Mouse (Mus musculus): ENCODE data around the gene Gm3453. TPM values are rescaled to one million over a fixed set of nuclear protein-coding genes. Genes with fewer than 3 reads are reported as not detected.
"Not testable (repeated sequence)": the region's sequence is repeated elsewhere in the genome, so short reads cannot be mapped to it uniquely, and the experiment has no call there.

Gene Gm3453
- polyA plus RNA-seq (2014; fragmentation: Nextera tagmentation; extraction: Ambion mirVana) = not detected in 2 replicates

- H3K27me3 ChIP-seq (ENCODE audit: control insufficient read depth, insufficient read depth, low read length); H3K4me1 ChIP-seq (ENCODE audit: control insufficient read depth, insufficient read depth, low read length); H3K36me3 ChIP-seq (replicated peaks; ENCODE audit: control insufficient read depth, insufficient read depth, low read depth, low read length); H3K4me3 ChIP-seq (ENCODE audit: low read depth, low read length); H3K9me3 ChIP-seq (replicated peaks; ENCODE audit: control insufficient read depth, low read length); H3K9ac ChIP-seq (replicated peaks; ENCODE audit: low read length); H3K4me2 ChIP-seq (ENCODE audit: low read depth, low read length); DNase-seq (ENCODE audit: low spot score); ATAC-seq (replicated peaks; ENCODE audit: insufficient number of reproducible peaks, low FRiP score, low TSS enrichment, low read depth); H3K27ac ChIP-seq (replicated peaks; ENCODE audit: low read depth, low read length): not testable (repeated sequence)
- WGBS = 72% methylated on average over 2 of the region's 2 CpGs
Observed at GRCm38 (mm10) chr14:5979037-5979436, at the start of gene Gm3453. Gene Gm3453 (minus strand): TSS chr14:5979137.

GRCm38 (mm10) chr14:5987136-5987535 is 8.2 kb upstream of the Gm3453 start:
- not testable (repeated sequence) for H3K4me3 ChIP-seq (ENCODE audit: low read depth, low read length); H3K9me3 ChIP-seq (replicated peaks; ENCODE audit: control insufficient read depth, low read length); H3K4me2 ChIP-seq (ENCODE audit: low read depth, low read length); H3K27me3 ChIP-seq (ENCODE audit: control insufficient read depth, insufficient read depth, low read length); H3K27ac ChIP-seq (replicated peaks; ENCODE audit: low read depth, low read length); H3K4me1 ChIP-seq (ENCODE audit: control insufficient read depth, insufficient read depth, low read length); DNase-seq (ENCODE audit: low spot score); H3K9ac ChIP-seq (replicated peaks; ENCODE audit: low read length); ATAC-seq (replicated peaks; ENCODE audit: insufficient number of reproducible peaks, low FRiP score, low TSS enrichment, low read depth); H3K36me3 ChIP-seq (replicated peaks; ENCODE audit: control insufficient read depth, insufficient read depth, low read depth, low read length)
- 76% methylated on average over 5 of the region's 7 CpGs for WGBS

GRCm38 (mm10) chr14:5962441-5962840 is 16.5 kb downstream of the Gm3453 start:
- not testable (repeated sequence) for DNase-seq (ENCODE audit: low spot score); H3K27ac ChIP-seq (replicated peaks; ENCODE audit: low read depth, low read length); H3K4me3 ChIP-seq (ENCODE audit: low read depth, low read length); H3K27me3 ChIP-seq (ENCODE audit: control insufficient read depth, insufficient read depth, low read length); H3K4me2 ChIP-seq (ENCODE audit: low read depth, low read length); H3K9me3 ChIP-seq (replicated peaks; ENCODE audit: control insufficient read depth, low read length); H3K9ac ChIP-seq (replicated peaks; ENCODE audit: low read length); ATAC-seq (replicated peaks; ENCODE audit: insufficient number of reproducible peaks, low FRiP score, low TSS enrichment, low read depth); H3K36me3 ChIP-seq (replicated peaks; ENCODE audit: control insufficient read depth, insufficient read depth, low read depth, low read length); H3K4me1 ChIP-seq (ENCODE audit: control insufficient read depth, insufficient read depth, low read length)
- WGBS = 13% methylated on average over 4 of the region's 4 CpGs

- not testable (repeated sequence) for H3K27me3 ChIP-seq (ENCODE audit: control insufficient read depth, insufficient read depth, low read length); H3K36me3 ChIP-seq (replicated peaks; ENCODE audit: control insufficient read depth, insufficient read depth, low read depth, low read length); H3K4me1 ChIP-seq (ENCODE audit: control insufficient read depth, insufficient read depth, low read length); ATAC-seq (replicated peaks; ENCODE audit: insufficient number of reproducible peaks, low FRiP score, low TSS enrichment, low read depth); H3K27ac ChIP-seq (replicated peaks; ENCODE audit: low read depth, low read length); H3K9me3 ChIP-seq (replicated peaks; ENCODE audit: control insufficient read depth, low read length)
- DNase-seq (ENCODE audit: low spot score) = peak; percentile 9
- 4% methylated on average over 21 of the region's 23 CpGs for WGBS
- Histone ChIP-seq H3K9ac (replicated peaks; ENCODE audit: low read length) (peak within 1 kb of the TSS; percentile 39), H3K4me3 (ENCODE audit: low read depth, low read length) (peak within 1 kb of the TSS; percentile 39), H3K4me2 (ENCODE audit: low read depth, low read length) (peak within 1 kb of the TSS; percentile 71)
Observed at GRCm38 (mm10) chr14:5961635-5962034, 17.3 kb downstream of the Gm3453 start, which contains the start of gene Gm3248. Gene Gm3248 (minus strand): TSS chr14:5961745.

GRCm38 (mm10) chr14:5961102-5961501 is 17.8 kb downstream of the Gm3453 start:
- WGBS = 2% methylated on average over 20 of the region's 24 CpGs
- H3K9ac ChIP-seq (replicated peaks; ENCODE audit: low read length) = peak overlapping the region; percentile 39
- not testable (repeated sequence) for H3K36me3 ChIP-seq (replicated peaks; ENCODE audit: control insufficient read depth, insufficient read depth, low read depth, low read length); ATAC-seq (replicated peaks; ENCODE audit: insufficient number of reproducible peaks, low FRiP score, low TSS enrichment, low read depth); H3K9me3 ChIP-seq (replicated peaks; ENCODE audit: control insufficient read depth, low read length); H3K27ac ChIP-seq (replicated peaks; ENCODE audit: low read depth, low read length); H3K4me1 ChIP-seq (ENCODE audit: control insufficient read depth, insufficient read depth, low read length); H3K27me3 ChIP-seq (ENCODE audit: control insufficient read depth, insufficient read depth, low read length)
- H3K4me3 ChIP-seq (ENCODE audit: low read depth, low read length) = peak overlapping the region; percentile 39
- DNase-seq (ENCODE audit: low spot score) = peak; percentile 3
- H3K4me2 ChIP-seq (ENCODE audit: low read depth, low read length) = peak overlapping the region; percentile 71

GRCm38 (mm10) chr14:5960479-5960878 is 18.5 kb downstream of the Gm3453 start:
- not testable (repeated sequence) for H3K4me3 ChIP-seq (ENCODE audit: low read depth, low read length); H3K9me3 ChIP-seq (replicated peaks; ENCODE audit: control insufficient read depth, low read length); H3K27me3 ChIP-seq (ENCODE audit: control insufficient read depth, insufficient read depth, low read length); H3K9ac ChIP-seq (replicated peaks; ENCODE audit: low read length); H3K4me2 ChIP-seq (ENCODE audit: low read depth, low read length); H3K27ac ChIP-seq (replicated peaks; ENCODE audit: low read depth, low read length); H3K36me3 ChIP-seq (replicated peaks; ENCODE audit: control insufficient read depth, insufficient read depth, low read depth, low read length); DNase-seq (ENCODE audit: low spot score); H3K4me1 ChIP-seq (ENCODE audit: control insufficient read depth, insufficient read depth, low read length); ATAC-seq (replicated peaks; ENCODE audit: insufficient number of reproducible peaks, low FRiP score, low TSS enrichment, low read depth)
- 0% methylated on average over 3 of the region's 10 CpGs for WGBS

- H3K27ac ChIP-seq (replicated peaks; ENCODE audit: low read depth, low read length); H3K4me2 ChIP-seq (ENCODE audit: low read depth, low read length); ATAC-seq (replicated peaks; ENCODE audit: insufficient number of reproducible peaks, low FRiP score, low TSS enrichment, low read depth); H3K9me3 ChIP-seq (replicated peaks; ENCODE audit: control insufficient read depth, low read length); DNase-seq (ENCODE audit: low spot score); H3K36me3 ChIP-seq (replicated peaks; ENCODE audit: control insufficient read depth, insufficient read depth, low read depth, low read length); H3K27me3 ChIP-seq (ENCODE audit: control insufficient read depth, insufficient read depth, low read length); H3K9ac ChIP-seq (replicated peaks; ENCODE audit: low read length); H3K4me3 ChIP-seq (ENCODE audit: low read depth, low read length); H3K4me1 ChIP-seq (ENCODE audit: control insufficient read depth, insufficient read depth, low read length): not testable (repeated sequence)
- WGBS = 72% methylated on average over 7 of the region's 7 CpGs
Observed at GRCm38 (mm10) chr14:5923276-5923675, 55.7 kb downstream of the Gm3453 start.

Measured in embryonic facial prominence, embryonic 11.5 days (tissue).